Mouse (Mus musculus): ENCODE measurements around the gene Abca7. TPM values are rescaled to one million over a fixed set of nuclear protein-coding genes. Genes with fewer than 3 reads are reported as not detected.

Abca7 gene
- polyA plus RNA-seq, 1 experiment from 2014 or later: 3.2 TPM

DNA sequence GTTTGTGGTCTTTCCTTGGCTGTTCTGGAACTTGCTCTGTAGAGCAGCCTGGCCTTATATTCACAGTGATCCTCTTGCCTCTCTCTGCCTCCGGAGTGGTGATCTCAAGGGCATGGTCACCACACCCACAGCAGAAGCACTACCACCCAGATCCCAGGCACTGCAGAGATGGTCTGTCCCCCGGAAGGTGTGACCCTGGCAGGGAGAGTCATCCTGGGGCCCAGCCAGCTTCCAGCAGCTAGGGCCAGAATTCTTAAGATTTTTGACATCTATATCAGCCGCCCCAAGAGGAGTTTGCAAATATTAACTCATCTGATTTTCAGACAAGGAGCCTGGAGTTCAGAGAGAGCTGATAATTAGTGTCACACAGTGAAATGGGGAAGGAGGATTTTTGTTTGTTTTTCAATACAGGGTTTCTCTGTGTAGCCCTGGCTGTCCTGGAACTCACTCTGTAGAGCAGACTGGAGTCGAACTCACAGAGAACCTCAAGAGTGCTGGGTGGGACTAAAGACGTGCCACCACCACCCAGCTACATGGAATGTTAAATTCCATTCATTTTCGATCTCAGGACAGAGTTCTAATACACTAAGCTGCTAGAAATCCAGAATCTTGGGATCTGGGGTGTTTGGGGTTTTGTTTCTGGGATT lies 9.9 kb upstream of the Abca7 start:
- Histone ChIP-seq H3K36me3 (ENCODE audit: control insufficient read depth, insufficient read depth, low read length) (no peaks in the 10 kb centered on the region; the same call in 1 of the 2 replicates), H3K27me3 (ENCODE audit: control insufficient read depth, insufficient read depth, low read length) (no peaks in the 10 kb centered on the region), H3K9ac (replicated peaks; ENCODE audit: low read depth, low read length) (peak overlapping the region; percentile 37; the same call in 1 of the 2 replicates), H3K4me3 (ENCODE audit: low read depth, low read length) (peak overlapping the region; percentile 75), H3K9me3 (ENCODE audit: control insufficient read depth, low read depth, low read length) (peaks cover 3% of the 10 kb centered on the region; the same call in 1 of the 2 replicates), H3K27ac (ENCODE audit: low read length) (peak overlapping the region; percentile 98), H3K4me1 (ENCODE audit: control insufficient read depth, insufficient read depth, low read length) (peaks cover 44% of the 10 kb centered on the region), H3K4me2 (replicated peaks; ENCODE audit: low read depth, low read length) (peak overlapping the region; percentile 53)
- WGBS: 26% methylated on average over 6 of the region's 6 CpGs
- no peak for ATAC-seq (ENCODE audit: insufficient number of reproducible peaks, insufficient read depth, low FRiP score, low read depth)

DNA sequence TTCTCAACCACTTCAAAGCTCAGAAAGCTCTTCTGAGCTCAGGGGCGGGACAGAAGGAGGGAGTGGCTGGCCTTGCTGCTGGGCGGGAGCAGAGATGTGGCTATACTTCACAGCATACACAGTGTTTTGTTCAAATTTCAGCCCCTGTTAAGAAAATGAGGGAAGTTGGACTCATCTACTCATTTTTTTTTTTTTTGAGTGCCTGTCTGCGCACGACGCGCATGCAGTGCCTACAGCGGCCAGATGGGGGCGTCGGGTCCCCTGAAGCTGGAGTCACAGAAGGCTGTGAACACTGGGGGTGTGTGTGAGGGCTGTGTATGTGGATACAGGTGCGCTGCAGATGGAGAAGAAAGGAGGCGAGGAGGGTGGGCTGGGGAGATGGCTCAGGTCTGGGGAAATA lies 9.3 kb upstream of the Abca7 start:
- H3K4me3 ChIP-seq (ENCODE audit: low read depth, low read length): peak overlapping the region; percentile 76; the same call in 1 of the 2 replicates
- H3K9ac ChIP-seq (replicated peaks; ENCODE audit: low read depth, low read length): no peak overlapping the region
- H3K4me1 ChIP-seq (ENCODE audit: control insufficient read depth, insufficient read depth, low read length): peaks cover 44% of the 10 kb centered on the region
- 4% methylated on average over 11 of the region's 11 CpGs for WGBS
- H3K4me2 ChIP-seq (replicated peaks; ENCODE audit: low read depth, low read length): peak overlapping the region; percentile 53
- peak overlapping the region; percentile 98 for H3K27ac ChIP-seq (ENCODE audit: low read length)
- peaks cover 5% of the 10 kb centered on the region; the same call in 1 of the 2 replicates for H3K36me3 ChIP-seq (ENCODE audit: control insufficient read depth, insufficient read depth, low read length)
- H3K27me3 ChIP-seq (ENCODE audit: control insufficient read depth, insufficient read depth, low read length): no peaks in the 10 kb centered on the region
- H3K9me3 ChIP-seq (ENCODE audit: control insufficient read depth, low read depth, low read length): peaks cover 7% of the 10 kb centered on the region; the same call in 1 of the 2 replicates
- no peak for ATAC-seq (ENCODE audit: insufficient number of reproducible peaks, insufficient read depth, low FRiP score, low read depth)

DNA sequence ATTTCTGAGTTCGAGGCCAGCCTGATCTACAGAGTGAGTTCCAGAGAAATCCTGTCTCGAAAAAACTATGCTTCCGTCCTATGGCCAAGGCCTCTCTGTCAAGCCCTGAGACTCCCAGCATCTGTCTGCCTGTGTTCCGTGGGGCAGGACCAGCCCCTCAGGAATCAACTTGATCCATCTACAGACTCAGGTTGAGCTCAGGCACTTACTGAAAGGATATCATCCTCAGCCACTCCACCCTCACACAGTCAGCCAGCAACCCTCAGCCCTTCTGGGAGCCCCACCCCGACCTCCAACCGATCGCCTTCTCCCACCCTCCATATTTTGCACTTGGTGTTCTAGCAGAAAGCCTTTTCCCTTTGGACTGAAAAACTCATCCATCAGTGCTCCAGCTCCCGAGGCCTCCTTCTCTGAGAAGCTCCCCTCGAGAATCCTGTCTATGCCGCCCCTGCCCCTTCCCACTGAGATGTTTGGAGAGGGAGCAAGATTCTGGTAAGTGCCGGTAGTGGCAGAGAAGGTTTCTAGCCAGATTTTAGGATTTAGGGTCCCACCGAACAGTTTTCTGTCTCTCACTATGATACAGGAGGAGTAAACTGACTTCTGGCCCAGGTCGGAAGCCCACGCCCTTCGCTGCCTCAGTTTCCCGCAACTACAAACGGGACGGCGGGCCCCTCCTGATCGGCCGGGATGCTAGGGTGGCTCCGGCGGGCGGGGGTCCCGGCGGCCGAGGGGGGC lies 8.4 kb upstream of the Abca7 start:
- H3K27me3 ChIP-seq (ENCODE audit: control insufficient read depth, insufficient read depth, low read length): no peaks in the 10 kb centered on the region
- H3K4me2 ChIP-seq (replicated peaks; ENCODE audit: low read depth, low read length): peak overlapping the region; percentile 53
- ATAC-seq (ENCODE audit: insufficient number of reproducible peaks, insufficient read depth, low FRiP score, low read depth): no peak
- peaks cover 7% of the 10 kb centered on the region; the same call in 1 of the 2 replicates for H3K9me3 ChIP-seq (ENCODE audit: control insufficient read depth, low read depth, low read length)
- H3K9ac ChIP-seq (replicated peaks; ENCODE audit: low read depth, low read length): peak overlapping the region; percentile 85
- 9% methylated on average over 27 of the region's 27 CpGs for WGBS
- peaks cover 11% of the 10 kb centered on the region; the same call in 1 of the 2 replicates for H3K36me3 ChIP-seq (ENCODE audit: control insufficient read depth, insufficient read depth, low read length)
- peak overlapping the region; percentile 98 for H3K27ac ChIP-seq (ENCODE audit: low read length)
- peak overlapping the region; percentile 76 for H3K4me3 ChIP-seq (ENCODE audit: low read depth, low read length)
- H3K4me1 ChIP-seq (ENCODE audit: control insufficient read depth, insufficient read depth, low read length): peaks cover 37% of the 10 kb centered on the region

DNA sequence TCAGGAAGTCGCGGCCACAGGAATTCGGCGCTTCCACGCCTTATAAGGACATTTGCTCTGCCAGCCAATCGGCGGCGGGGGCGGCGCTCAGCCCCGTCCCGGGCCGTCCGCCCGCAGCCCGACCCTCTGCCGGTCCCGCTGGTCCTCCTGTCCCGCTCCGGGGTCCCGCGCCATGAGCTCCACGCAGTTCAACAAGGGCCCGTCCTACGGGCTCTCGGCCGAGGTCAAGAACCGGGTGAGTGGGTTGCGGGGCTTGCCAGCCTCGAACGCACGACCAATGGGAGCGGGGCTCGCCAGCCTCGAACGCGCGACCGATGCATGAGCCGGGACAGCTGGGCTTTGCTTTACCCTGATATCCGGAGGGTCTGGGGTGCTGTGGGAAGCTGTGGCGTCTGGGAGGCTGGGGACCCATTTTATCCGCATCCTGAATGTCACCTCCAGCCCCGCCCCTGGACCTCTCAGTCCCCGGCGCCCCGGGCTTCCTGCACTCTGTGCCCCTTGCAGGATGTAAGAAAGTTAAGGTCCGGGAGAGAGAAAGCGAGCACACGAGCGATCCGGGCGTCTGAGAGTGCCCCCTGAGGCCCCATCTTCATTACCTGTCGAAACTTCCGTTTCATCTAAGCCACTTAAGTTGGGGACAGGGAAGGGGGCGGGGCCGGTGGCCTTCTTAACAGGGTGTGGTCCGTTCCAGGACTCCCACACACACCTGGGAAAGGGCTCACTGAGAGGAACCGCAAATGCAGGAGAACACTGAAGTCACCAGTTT lies 7.6 kb upstream of the Abca7 start, which contains the start of gene Cnn2:
Cnn2 (plus strand) TSS at position 79 of the 766 bp plus-strand sequence.
- H3K4me3 ChIP-seq (ENCODE audit: low read depth, low read length): peak within 1 kb of the TSS; percentile 76
- under 1% methylated on average over 57 of the region's 59 CpGs for WGBS
- peak; percentile 26; the same call in 1 of the 2 replicates for ATAC-seq (ENCODE audit: insufficient number of reproducible peaks, insufficient read depth, low FRiP score, low read depth)
- H3K4me1 ChIP-seq (ENCODE audit: control insufficient read depth, insufficient read depth, low read length): peaks cover 32% of the 10 kb centered on the region
- H3K36me3 ChIP-seq (ENCODE audit: control insufficient read depth, insufficient read depth, low read length): peaks cover 18% of the 10 kb centered on the region
- peak within 1 kb of the TSS; percentile 98 for H3K27ac ChIP-seq (ENCODE audit: low read length)
- no peaks in the 10 kb centered on the region for H3K27me3 ChIP-seq (ENCODE audit: control insufficient read depth, insufficient read depth, low read length)
- H3K9me3 ChIP-seq (ENCODE audit: control insufficient read depth, low read depth, low read length): peaks cover 7% of the 10 kb centered on the region; the same call in 1 of the 2 replicates
- peak within 1 kb of the TSS; percentile 85 for H3K9ac ChIP-seq (replicated peaks; ENCODE audit: low read depth, low read length)
- peak within 1 kb of the TSS; percentile 53 for H3K4me2 ChIP-seq (replicated peaks; ENCODE audit: low read depth, low read length)

DNA sequence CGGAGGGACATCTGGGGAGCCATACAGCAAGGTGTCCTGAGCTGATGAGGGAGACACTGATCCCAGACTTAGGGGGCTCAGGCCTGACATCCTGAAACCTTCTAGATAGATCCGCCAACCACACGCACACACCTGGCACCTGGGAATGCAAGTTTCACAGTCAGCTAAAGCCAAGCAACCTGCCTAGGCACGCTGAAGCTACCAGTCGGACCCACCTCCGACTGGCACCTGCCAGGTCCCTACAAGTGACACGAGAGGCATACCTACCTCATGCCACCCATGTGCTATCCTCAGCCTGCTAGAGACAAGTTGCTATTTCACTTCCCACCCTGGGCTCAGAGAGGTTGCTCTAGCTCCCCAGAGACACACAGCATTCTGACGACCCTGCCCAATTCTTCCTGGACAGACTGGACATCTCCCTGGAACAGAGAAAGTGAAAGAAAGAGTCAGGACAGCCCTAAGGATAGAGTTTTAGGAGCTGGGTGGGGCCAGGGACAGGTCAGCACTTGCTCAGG lies 7.0 kb upstream of the Abca7 start:
- H3K27ac ChIP-seq (ENCODE audit: low read length): peak overlapping the region; percentile 98
- H3K4me1 ChIP-seq (ENCODE audit: control insufficient read depth, insufficient read depth, low read length): peaks cover 32% of the 10 kb centered on the region
- peaks cover 7% of the 10 kb centered on the region; the same call in 1 of the 2 replicates for H3K9me3 ChIP-seq (ENCODE audit: control insufficient read depth, low read depth, low read length)
- peak overlapping the region; percentile 53 for H3K4me2 ChIP-seq (replicated peaks; ENCODE audit: low read depth, low read length)
- ATAC-seq (ENCODE audit: insufficient number of reproducible peaks, insufficient read depth, low FRiP score, low read depth): no peak
- peak overlapping the region; percentile 76 for H3K4me3 ChIP-seq (ENCODE audit: low read depth, low read length)
- peaks cover 22% of the 10 kb centered on the region for H3K36me3 ChIP-seq (ENCODE audit: control insufficient read depth, insufficient read depth, low read length)
- 21% methylated on average over 8 of the region's 8 CpGs for WGBS
- no peaks in the 10 kb centered on the region for H3K27me3 ChIP-seq (ENCODE audit: control insufficient read depth, insufficient read depth, low read length)
- H3K9ac ChIP-seq (replicated peaks; ENCODE audit: low read depth, low read length): peak overlapping the region; percentile 85

DNA sequence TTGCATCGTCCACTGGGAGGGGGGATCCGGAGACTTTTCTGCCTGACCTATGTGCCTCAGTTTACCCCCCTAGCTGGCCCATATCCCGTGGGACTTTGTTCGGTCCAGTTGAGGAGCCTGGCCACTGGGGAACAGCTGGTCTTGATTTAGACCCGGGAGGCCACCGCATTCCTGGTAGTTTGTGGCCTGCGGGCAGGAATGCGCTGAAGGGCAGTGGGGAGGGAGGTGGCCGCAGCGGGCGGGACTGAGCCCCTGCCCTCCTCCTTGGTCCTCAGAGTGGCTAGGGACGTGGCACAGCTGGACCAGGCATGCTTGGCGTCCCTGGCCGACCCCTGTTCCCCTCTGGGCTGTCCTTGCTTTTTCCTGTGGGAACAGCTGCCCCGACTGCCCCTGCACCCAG lies 6.4 kb upstream of the Abca7 start:
- peak overlapping the region; percentile 98; the same call in 1 of the 2 replicates for H3K27ac ChIP-seq (ENCODE audit: low read length)
- H3K4me1 ChIP-seq (ENCODE audit: control insufficient read depth, insufficient read depth, low read length): peaks cover 32% of the 10 kb centered on the region
- WGBS: 20% methylated on average over 15 of the region's 15 CpGs
- H3K27me3 ChIP-seq (ENCODE audit: control insufficient read depth, insufficient read depth, low read length): no peaks in the 10 kb centered on the region
- H3K4me2 ChIP-seq (replicated peaks; ENCODE audit: low read depth, low read length): peak overlapping the region; percentile 53
- peak overlapping the region; percentile 85 for H3K9ac ChIP-seq (replicated peaks; ENCODE audit: low read depth, low read length)
- peaks cover 27% of the 10 kb centered on the region for H3K36me3 ChIP-seq (ENCODE audit: control insufficient read depth, insufficient read depth, low read length)
- H3K4me3 ChIP-seq (ENCODE audit: low read depth, low read length): peak overlapping the region; percentile 76
- no peak for ATAC-seq (ENCODE audit: insufficient number of reproducible peaks, insufficient read depth, low FRiP score, low read depth)
- H3K9me3 ChIP-seq (ENCODE audit: control insufficient read depth, low read depth, low read length): peaks cover 7% of the 10 kb centered on the region; the same call in 1 of the 2 replicates

DNA sequence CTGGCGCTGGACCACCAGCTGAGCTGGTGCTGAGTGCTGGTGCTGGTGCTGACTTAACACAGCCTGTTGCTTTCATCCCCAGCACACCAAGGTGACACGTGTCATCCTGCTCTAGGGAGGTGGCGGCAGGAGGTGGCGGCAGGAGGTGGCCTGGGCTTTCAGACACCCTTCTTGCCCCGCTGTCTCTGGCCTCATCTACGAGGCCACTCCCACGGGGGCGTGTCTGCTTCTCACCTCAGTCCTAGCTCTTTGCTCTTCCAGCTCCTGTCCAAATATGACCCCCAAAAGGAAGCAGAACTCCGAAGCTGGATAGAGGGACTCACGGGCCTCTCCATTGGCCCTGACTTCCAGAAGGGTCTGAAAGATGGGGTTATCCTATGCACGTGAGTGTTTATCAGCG lies 5.2 kb upstream of the Abca7 start:
- no peak overlapping the region for H3K9ac ChIP-seq (replicated peaks; ENCODE audit: low read depth, low read length)
- WGBS: 70% methylated on average over 12 of the region's 12 CpGs
- ATAC-seq (ENCODE audit: insufficient number of reproducible peaks, insufficient read depth, low FRiP score, low read depth): no peak

More for the DNA sequence above, 5.2 kb upstream of the Abca7 start:
- H3K27ac ChIP-seq (ENCODE audit: low read length): no peak overlapping the region
- peaks cover 7% of the 10 kb centered on the region; the same call in 1 of the 2 replicates for H3K9me3 ChIP-seq (ENCODE audit: control insufficient read depth, low read depth, low read length)
- H3K4me2 ChIP-seq (replicated peaks; ENCODE audit: low read depth, low read length): peak overlapping the region; percentile 29
- no peaks in the 10 kb centered on the region for H3K27me3 ChIP-seq (ENCODE audit: control insufficient read depth, insufficient read depth, low read length)
- peaks cover 32% of the 10 kb centered on the region for H3K36me3 ChIP-seq (ENCODE audit: control insufficient read depth, insufficient read depth, low read length)
- H3K4me3 ChIP-seq (ENCODE audit: low read depth, low read length): peak overlapping the region; percentile 76; the same call in 1 of the 2 replicates
- H3K4me1 ChIP-seq (ENCODE audit: control insufficient read depth, insufficient read depth, low read length): peaks cover 27% of the 10 kb centered on the region

Data from stomach, embryonic 14.5 days (tissue).